Mouse (Mus musculus) heart, embryonic 16.5 days (tissue): ENCODE data around the gene Ube2m. TPM values are rescaled to one million over a fixed set of nuclear protein-coding genes. Genes with fewer than 3 reads are reported as not detected.

Source experiments
- polyA plus RNA-seq: library from polyadenylated mRNA; unstranded; fragments of >200 nt; fragmentation: Nextera tagmentation; extraction: Ambion mirVana; gene quantifications from 2 replicates; pipeline ENCODE4 v1.2.1, GENCODE M21; 2015

Gene Ube2m
- polyA plus RNA-seq, 1 experiment from 2014 or later = 49.0 TPM

Other genes with a start within 250 kb of the Ube2m start
- gene Zscan18, start 234.6 kb downstream of the Ube2m start, polyA plus RNA-seq = 4.4 and 5.9 TPM in 2 replicates
- 8.9 and 11.2 TPM in 2 replicates for gene Zfp329, start 219.4 kb downstream of the Ube2m start, polyA plus RNA-seq
- 23.9 and 26.5 TPM in 2 replicates for gene Zfp110, start 203.5 kb downstream of the Ube2m start, polyA plus RNA-seq
- 2.7 and 3.2 TPM in 2 replicates for gene Zfp128, start 157.1 kb downstream of the Ube2m start, polyA plus RNA-seq
- 9.9 and 10.8 TPM in 2 replicates for gene Zscan22, start 140.5 kb downstream of the Ube2m start, polyA plus RNA-seq
- gene Rps5, start 116.0 kb downstream of the Ube2m start, polyA plus RNA-seq = 521 and 529 TPM in 2 replicates
- 0.47 and 0.74 TPM in 2 replicates for gene Rnf225, start 110.9 kb downstream of the Ube2m start, polyA plus RNA-seq
- 6.5 and 6.7 TPM in 2 replicates for gene Zfp324, start 72.4 kb downstream of the Ube2m start, polyA plus RNA-seq
- 6.5 and 7.0 TPM in 2 replicates for gene Zfp446, start 60.4 kb downstream of the Ube2m start, polyA plus RNA-seq
- not detected in 2 replicates for gene Slc27a5, start 40.1 kb downstream of the Ube2m start, polyA plus RNA-seq
- 123 and 143 TPM in 2 replicates for gene Trim28, start 39.2 kb downstream of the Ube2m start, polyA plus RNA-seq
- 17.4 and 20.4 TPM in 2 replicates for gene Zbtb45, start 28.2 kb downstream of the Ube2m start, polyA plus RNA-seq
- 146 TPM in 2 replicates for gene Chmp2a, start 3.5 kb downstream of the Ube2m start, polyA plus RNA-seq
- gene Mzf1, start 16.5 kb upstream of the Ube2m start, polyA plus RNA-seq = 1.7 and 2.1 TPM in 2 replicates
- not detected in 2 replicates for gene Vmn1r85, start 56.9 kb upstream of the Ube2m start, polyA plus RNA-seq
- not detected in 2 replicates for gene Vmn1r86, start 81.6 kb upstream of the Ube2m start, polyA plus RNA-seq
- gene Vmn1r87, start 101.9 kb upstream of the Ube2m start, polyA plus RNA-seq = not detected in 2 replicates
- 0.01 TPM in 1 of 2 replicates, not detected in the other for gene Vmn1r88, start 121.3 kb upstream of the Ube2m start, polyA plus RNA-seq
- not detected in 2 replicates for gene Vmn1r89, start 174.7 kb upstream of the Ube2m start, polyA plus RNA-seq
- 52.0 and 58.2 TPM in 2 replicates for gene Lig1, start 239.0 kb upstream of the Ube2m start, polyA plus RNA-seq
- gene Zswim9, start 240.4 kb upstream of the Ube2m start, polyA plus RNA-seq = 6.8 and 7.8 TPM in 2 replicates